Mouse (Mus musculus): ENCODE results near the gene Gm10153. TPM values are rescaled to one million over a fixed set of nuclear protein-coding genes. Genes with fewer than 3 reads are reported as not detected.
"Not testable (repeated sequence)": the region's sequence is repeated elsewhere in the genome, so short reads cannot be mapped to it uniquely, and the experiment has no call there.

Gene Gm10153
- total and polyA plus RNA-seq, 3 experiments = not detected

DNA sequence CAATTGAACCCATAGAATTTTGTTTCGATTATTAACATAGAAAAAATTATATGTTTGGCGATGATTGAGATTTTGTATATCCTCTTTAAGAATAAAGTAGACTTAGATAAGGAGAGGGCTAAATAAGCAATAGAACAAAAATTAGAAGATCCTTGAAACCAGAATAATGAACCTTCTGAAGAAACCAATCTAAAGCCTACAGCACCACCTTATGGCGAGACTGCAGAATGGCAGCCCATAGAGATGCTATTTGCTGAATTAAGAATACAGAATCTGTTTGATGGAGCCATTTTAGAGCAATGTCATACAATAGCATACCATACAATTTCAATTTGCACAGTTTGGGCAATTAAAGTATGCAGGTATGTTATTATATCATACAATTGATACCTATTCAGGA, 20.4 kb downstream of the Gm10153 start:
- Histone ChIP-seq H3K9me3 (replicated peaks) (no peaks in the 10 kb centered on the region), H3K4me1 (ENCODE audit: insufficient read depth, low read depth, low read length) (no peaks in the 10 kb centered on the region), H3K36me3 (replicated peaks) (no peaks in the 10 kb centered on the region), H3K4me3 (ENCODE audit: low read depth, low read length) (no peak overlapping the region), H3K27me3 (ENCODE audit: insufficient read depth, low read length) (no peaks in the 10 kb centered on the region; the same call in 1 of the 2 replicates)
- peak; percentile 63 for TF ChIP-seq CTCF (IDR thresholded peaks at IDR 0.05; ENCODE audit: low read depth, low read length)
- no peak for TF ChIP-seq GATA1 (IDR thresholded peaks at IDR 0.05; ENCODE audit: borderline replicate concordance, low read length)
- no peak for TF ChIP-seq GATA2 (IDR thresholded peaks at IDR 0.05; ENCODE audit: borderline replicate concordance, low read depth, low read length)
- no peak for TF ChIP-seq POLR2AphosphoS5 (IDR thresholded peaks at IDR 0.05; ENCODE audit: insufficient replicate concordance, low read depth, low read length)
- TF ChIP-seq TAL1 (conservative IDR thresholded peaks at IDR 0.05; ENCODE audit: low read depth, low read length) = no peak
- ATAC-seq (ENCODE audit: extremely low read depth, insufficient number of reproducible peaks, low FRiP score, poor library complexity, severe bottlenecking) (no peak), DNase-seq (ENCODE audit: low spot score) (no peak)

- H3K9me3 ChIP-seq (replicated peaks); H3K4me1 ChIP-seq (ENCODE audit: insufficient read depth, low read depth, low read length); ATAC-seq (ENCODE audit: extremely low read depth, insufficient number of reproducible peaks, low FRiP score, poor library complexity, severe bottlenecking); DNase-seq (ENCODE audit: low spot score); H3K36me3 ChIP-seq (replicated peaks); H3K27me3 ChIP-seq (ENCODE audit: insufficient read depth, low read length); H3K4me3 ChIP-seq (ENCODE audit: low read depth, low read length): not testable (repeated sequence)
Measured at GRCm38 (mm10) chr7:142165639-142166038, 24.6 kb downstream of the Gm10153 start, which contains the start of gene Gm4553. Gm4553 (minus strand) TSS chr7:142165739.

DNA sequence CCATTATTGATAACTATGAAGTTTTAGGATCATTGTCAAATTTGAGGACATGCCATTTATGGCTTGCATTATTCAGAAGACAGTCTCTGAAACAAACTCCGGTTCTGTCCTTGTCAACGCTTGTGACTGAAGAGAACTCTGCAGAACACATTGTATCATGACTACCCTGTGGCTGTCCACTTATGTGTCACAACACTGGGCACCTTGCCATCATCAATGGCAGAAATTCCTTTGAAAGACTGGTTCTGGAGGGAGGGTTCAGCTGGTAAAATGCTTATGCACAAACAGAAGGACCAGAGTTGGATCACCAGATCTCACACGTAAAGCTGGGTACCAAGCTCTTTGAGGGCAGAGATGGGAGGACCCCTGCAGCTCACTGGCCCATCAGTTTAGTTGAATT, 30.8 kb downstream of the Gm10153 start:
- Histone ChIP-seq H3K4me1 (ENCODE audit: insufficient read depth, low read depth, low read length) (no peaks in the 10 kb centered on the region), H3K27me3 (ENCODE audit: insufficient read depth, low read length) (peaks cover 8% of the 10 kb centered on the region), H3K4me3 (ENCODE audit: low read depth, low read length) (no peak overlapping the region), H3K9me3 (replicated peaks) (no peaks in the 10 kb centered on the region), H3K36me3 (replicated peaks) (no peaks in the 10 kb centered on the region)
- ATAC-seq (ENCODE audit: extremely low read depth, insufficient number of reproducible peaks, low FRiP score, poor library complexity, severe bottlenecking) (no peak), DNase-seq (ENCODE audit: low spot score) (no peak)
- TF ChIP-seq CTCF (IDR thresholded peaks at IDR 0.05; ENCODE audit: low read depth, low read length) (no peak), GATA2 (IDR thresholded peaks at IDR 0.05; ENCODE audit: borderline replicate concordance, low read depth, low read length) (no peak), GATA1 (IDR thresholded peaks at IDR 0.05; ENCODE audit: borderline replicate concordance, low read length) (no peak), POLR2AphosphoS5 (IDR thresholded peaks at IDR 0.05; ENCODE audit: insufficient replicate concordance, low read depth, low read length) (no peak), TAL1 (conservative IDR thresholded peaks at IDR 0.05; ENCODE audit: low read depth, low read length) (no peak)

GRCm38 (mm10) chr7:142157013-142157412, 33.2 kb downstream of the Gm10153 start, which contains the start of gene Gm29735:
Gm29735 (minus strand) TSS chr7:142157113.
- not testable (repeated sequence) for H3K9me3 ChIP-seq (replicated peaks); H3K27me3 ChIP-seq (ENCODE audit: insufficient read depth, low read length); ATAC-seq (ENCODE audit: extremely low read depth, insufficient number of reproducible peaks, low FRiP score, poor library complexity, severe bottlenecking); H3K4me1 ChIP-seq (ENCODE audit: insufficient read depth, low read depth, low read length); H3K36me3 ChIP-seq (replicated peaks); DNase-seq (ENCODE audit: low spot score); H3K4me3 ChIP-seq (ENCODE audit: low read depth, low read length)

DNA sequence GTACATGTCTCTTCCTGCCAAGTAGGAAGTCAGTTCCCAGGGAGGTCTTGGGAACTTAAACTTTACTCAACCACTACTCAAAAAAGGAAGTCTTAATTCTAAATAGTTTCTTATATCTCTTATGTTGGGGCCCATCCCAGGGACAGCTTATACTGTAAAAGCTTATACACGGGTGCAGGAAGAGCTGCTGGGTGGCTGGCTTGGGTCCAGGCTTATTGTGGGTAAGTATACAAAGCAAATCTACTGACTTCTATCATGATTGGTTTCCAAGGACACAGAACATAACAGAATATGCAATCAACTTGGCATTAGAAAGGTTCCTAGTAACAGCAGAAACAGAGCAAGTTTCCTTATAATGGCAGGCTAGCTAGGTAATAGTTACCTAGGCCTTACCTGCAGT, 34.9 kb downstream of the Gm10153 start:
- ATAC-seq (ENCODE audit: extremely low read depth, insufficient number of reproducible peaks, low FRiP score, poor library complexity, severe bottlenecking) = no peak
- DNase-seq (ENCODE audit: low spot score) = no peak
- TF ChIP-seq GATA2 (IDR thresholded peaks at IDR 0.05; ENCODE audit: borderline replicate concordance, low read depth, low read length) (no peak), TAL1 (conservative IDR thresholded peaks at IDR 0.05; ENCODE audit: low read depth, low read length) (no peak), GATA1 (IDR thresholded peaks at IDR 0.05; ENCODE audit: borderline replicate concordance, low read length) (no peak), CTCF (IDR thresholded peaks at IDR 0.05; ENCODE audit: low read depth, low read length) (no peak), POLR2AphosphoS5 (IDR thresholded peaks at IDR 0.05; ENCODE audit: insufficient replicate concordance, low read depth, low read length) (no peak)
- Histone ChIP-seq H3K9me3 (replicated peaks) (no peaks in the 10 kb centered on the region), H3K4me3 (ENCODE audit: low read depth, low read length) (no peak overlapping the region), H3K27me3 (ENCODE audit: insufficient read depth, low read length) (peaks cover 5% of the 10 kb centered on the region), H3K4me1 (ENCODE audit: insufficient read depth, low read depth, low read length) (no peaks in the 10 kb centered on the region), H3K36me3 (replicated peaks) (no peaks in the 10 kb centered on the region)

DNA sequence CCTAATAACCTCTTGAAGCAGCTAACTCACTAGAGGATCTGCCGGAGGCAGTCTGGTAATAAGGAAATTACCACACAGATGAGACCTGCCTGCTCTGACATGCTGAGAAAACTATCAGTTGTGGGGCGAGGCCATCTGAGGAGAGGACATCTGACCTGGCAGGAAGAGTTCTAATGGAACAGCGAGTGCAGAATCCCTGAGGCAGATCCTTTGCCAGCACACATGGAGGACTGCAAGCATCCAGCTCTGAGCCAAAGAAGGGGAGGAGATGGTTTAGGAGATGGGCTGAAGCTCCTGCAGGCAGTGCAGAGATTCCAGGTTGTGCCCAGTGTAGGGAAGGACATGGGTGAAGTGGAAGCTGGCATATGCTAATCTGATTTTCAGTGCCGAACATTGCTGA, 38.0 kb downstream of the Gm10153 start:
- DNase-seq (ENCODE audit: low spot score) (no peak), ATAC-seq (ENCODE audit: extremely low read depth, insufficient number of reproducible peaks, low FRiP score, poor library complexity, severe bottlenecking) (no peak)
- Histone ChIP-seq H3K27me3 (ENCODE audit: insufficient read depth, low read length) (no peaks in the 10 kb centered on the region), H3K36me3 (replicated peaks) (no peaks in the 10 kb centered on the region), H3K4me3 (ENCODE audit: low read depth, low read length) (no peak overlapping the region), H3K4me1 (ENCODE audit: insufficient read depth, low read depth, low read length) (no peaks in the 10 kb centered on the region), H3K9me3 (replicated peaks) (no peaks in the 10 kb centered on the region)
- TF ChIP-seq GATA1 (IDR thresholded peaks at IDR 0.05; ENCODE audit: borderline replicate concordance, low read length) = no peak
- no peak for TF ChIP-seq GATA2 (IDR thresholded peaks at IDR 0.05; ENCODE audit: borderline replicate concordance, low read depth, low read length)
- TF ChIP-seq CTCF (IDR thresholded peaks at IDR 0.05; ENCODE audit: low read depth, low read length) = no peak
- TF ChIP-seq POLR2AphosphoS5 (IDR thresholded peaks at IDR 0.05; ENCODE audit: insufficient replicate concordance, low read depth, low read length) = no peak
- no peak for TF ChIP-seq TAL1 (conservative IDR thresholded peaks at IDR 0.05; ENCODE audit: low read depth, low read length)

GRCm38 (mm10) chr7:142148633-142149032, 41.6 kb downstream of the Gm10153 start:
- H3K36me3 ChIP-seq (replicated peaks) = no peaks in the 10 kb centered on the region
- H3K9me3 ChIP-seq (replicated peaks) = no peaks in the 10 kb centered on the region
- DNase-seq (ENCODE audit: low spot score) = no peak
- H3K4me1 ChIP-seq (ENCODE audit: insufficient read depth, low read depth, low read length) = no peaks in the 10 kb centered on the region
- TF ChIP-seq GATA2 (IDR thresholded peaks at IDR 0.05; ENCODE audit: borderline replicate concordance, low read depth, low read length) = no peak
- no peak for TF ChIP-seq TAL1 (conservative IDR thresholded peaks at IDR 0.05; ENCODE audit: low read depth, low read length)
- no peak for TF ChIP-seq GATA1 (IDR thresholded peaks at IDR 0.05; ENCODE audit: borderline replicate concordance, low read length)
- TF ChIP-seq CTCF (IDR thresholded peaks at IDR 0.05; ENCODE audit: low read depth, low read length) = no peak
- TF ChIP-seq POLR2AphosphoS5 (IDR thresholded peaks at IDR 0.05; ENCODE audit: insufficient replicate concordance, low read depth, low read length) = no peak
- no peak overlapping the region for H3K4me3 ChIP-seq (ENCODE audit: low read depth, low read length)
- ATAC-seq (ENCODE audit: extremely low read depth, insufficient number of reproducible peaks, low FRiP score, poor library complexity, severe bottlenecking) = no peak
- peaks cover under 1% of the 10 kb centered on the region; the same call in 1 of the 2 replicates for H3K27me3 ChIP-seq (ENCODE audit: insufficient read depth, low read length)
